Mouse (Mus musculus) kidney, adult 11 months (tissue): ENCODE measurements at regions not wholly inside any gene's neighbourhood (a gene's known extent, or its start where the extent isn't known, plus 50 kb on each side); places are given as distances from the start of the nearest gene placed in this dataset.
A peak's percentile ranks its signal among the peaks of the same experiment; 100 is the strongest.
"Not testable (repeated sequence)": the region's sequence is repeated elsewhere in the genome, so short reads cannot be mapped to it uniquely, and the experiment has no call there.

Experiments
- DNase-seq: peaks from one replicate; pipeline ENCODE4 v3.0.0; 2022

DNA sequence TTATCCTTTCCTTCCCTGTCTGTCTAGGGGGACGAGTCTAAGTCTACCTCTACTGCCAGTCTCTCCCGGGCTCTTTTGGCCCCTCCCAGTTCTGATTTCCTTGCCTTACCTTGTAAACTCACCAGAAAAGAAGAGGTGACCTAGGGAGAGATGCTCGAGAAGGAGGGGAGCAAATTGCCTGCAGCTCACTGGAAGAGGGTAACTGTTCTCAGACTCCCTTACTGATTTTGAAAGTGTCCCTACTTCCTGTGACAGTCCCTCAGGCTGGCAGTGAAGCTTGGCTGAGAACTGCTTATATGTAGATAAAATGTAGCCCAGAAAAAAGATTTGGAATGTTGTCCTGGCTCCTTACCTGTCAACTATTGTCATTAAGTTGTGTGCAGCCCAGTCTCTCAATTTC lies 180.6 kb upstream of the Tab2 start:
- DNase-seq, result no peak

DNA sequence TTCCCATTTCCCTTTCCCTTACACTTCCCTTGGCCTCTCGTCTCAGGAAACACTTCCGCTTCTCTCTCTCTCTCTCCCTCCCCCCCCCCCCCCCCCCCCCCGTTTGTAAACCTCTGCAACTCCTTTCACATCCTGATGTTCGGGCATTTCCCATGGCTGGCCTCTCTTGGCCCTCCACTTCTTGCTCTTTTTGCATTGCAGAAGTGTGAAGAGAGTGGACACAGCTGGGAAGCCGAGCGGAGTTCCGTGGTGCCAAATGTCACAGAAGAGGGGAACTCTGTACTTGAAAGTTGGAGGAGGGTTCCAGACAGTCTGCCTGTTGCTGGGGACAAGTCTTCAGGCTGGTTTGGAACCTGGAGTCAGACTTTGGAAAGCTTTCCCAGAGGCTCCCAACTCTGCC lies 179.2 kb upstream of the Tab2 start:
- no peak for DNase-seq

DNA sequence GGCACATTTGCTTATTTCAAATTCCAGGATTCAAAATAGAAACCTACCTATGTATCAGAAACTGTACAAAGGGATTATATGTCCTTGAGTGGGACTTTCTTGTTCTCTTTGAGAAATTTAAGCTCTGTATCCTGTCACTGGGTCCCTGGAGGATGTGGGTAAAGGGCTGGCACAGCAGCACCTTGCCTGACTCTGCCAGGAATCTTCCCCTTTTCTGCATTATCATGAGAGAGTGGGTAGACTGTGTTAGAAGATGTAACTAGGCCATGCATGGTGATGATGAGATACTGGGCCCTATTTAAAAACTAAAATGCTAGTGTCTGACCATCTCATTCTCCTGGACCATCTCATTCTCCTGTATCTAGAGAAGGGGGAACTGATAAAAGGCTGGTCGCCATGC lies 178.4 kb upstream of the Tab2 start:
- DNase-seq, result no peak

GRCm38 (mm10) chr10:8133451-8133952 lies 177.5 kb upstream of the Tab2 start:
- no peak for DNase-seq

DNA sequence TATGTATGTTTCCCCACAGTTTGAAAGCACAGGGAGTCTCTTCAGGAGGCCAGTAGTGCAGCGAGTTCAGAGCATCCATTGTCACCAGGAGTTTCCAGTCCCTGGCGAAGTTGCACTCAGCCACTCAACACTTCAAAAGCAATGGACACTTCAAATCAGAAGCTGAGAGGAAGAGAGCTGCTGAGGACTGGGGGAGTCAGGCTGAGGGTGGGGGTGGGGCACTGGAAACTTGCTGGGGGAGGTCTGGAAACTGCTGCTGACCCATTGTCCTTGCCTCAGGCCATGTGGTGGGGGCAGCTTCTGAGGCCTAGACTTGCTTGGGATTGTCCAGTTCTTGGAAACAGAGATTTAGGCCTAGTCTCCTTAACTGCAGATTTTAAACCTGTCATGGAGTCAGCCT lies 176.8 kb upstream of the Tab2 start:
- no peak for DNase-seq

- DNase-seq, result no peak
Observed at GRCm38 (mm10) chr10:8130472-8131241, 174.6 kb upstream of the Tab2 start.

GRCm38 (mm10) chr10:8130057-8130456 lies 174.0 kb upstream of the Tab2 start:
- DNase-seq, result no peak

- no peak for DNase-seq
Observed at GRCm38 (mm10) chr10:8124124-8124523, 168.1 kb upstream of the Tab2 start.

DNA sequence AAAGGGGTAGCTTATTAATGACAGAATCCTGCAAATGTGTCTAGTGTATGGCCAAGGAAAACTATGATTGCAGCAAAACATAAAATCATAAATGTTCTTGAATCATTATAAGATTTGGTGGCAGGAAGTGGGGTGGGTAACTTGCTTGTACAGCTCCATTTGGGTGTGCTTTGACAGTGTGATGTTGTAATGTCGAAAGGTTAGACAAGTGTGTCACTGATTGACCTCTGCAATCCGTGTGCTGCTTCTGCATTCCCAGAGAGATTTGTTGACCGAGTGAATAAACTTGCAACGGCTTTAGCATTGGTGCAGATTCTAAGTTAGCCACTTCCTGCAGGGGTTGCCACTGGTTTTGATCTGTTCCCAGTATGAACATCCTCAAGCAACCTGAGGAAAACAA lies 165.9 kb upstream of the Tab2 start:
- DNase-seq, result no peak

DNA sequence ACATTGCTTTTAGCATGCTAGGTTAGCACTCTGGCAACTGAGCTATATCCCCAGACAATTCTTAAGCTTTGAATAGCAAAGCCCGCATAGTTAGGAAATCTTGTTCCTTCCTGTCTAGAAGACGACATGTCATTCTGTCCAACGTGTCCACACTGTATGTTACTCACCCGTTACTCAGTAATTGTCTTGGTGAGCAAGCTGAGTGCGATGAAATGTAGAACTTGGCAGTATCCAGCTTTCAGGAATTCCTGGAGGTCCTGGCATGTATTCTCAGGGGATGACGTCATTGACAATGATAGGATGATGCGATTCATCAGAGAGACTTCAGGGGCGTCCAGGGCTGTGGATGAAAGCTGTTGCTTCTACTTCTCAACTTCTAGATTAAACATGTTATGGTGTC lies 160.8 kb upstream of the Tab2 start:
- no peak for DNase-seq

DNA sequence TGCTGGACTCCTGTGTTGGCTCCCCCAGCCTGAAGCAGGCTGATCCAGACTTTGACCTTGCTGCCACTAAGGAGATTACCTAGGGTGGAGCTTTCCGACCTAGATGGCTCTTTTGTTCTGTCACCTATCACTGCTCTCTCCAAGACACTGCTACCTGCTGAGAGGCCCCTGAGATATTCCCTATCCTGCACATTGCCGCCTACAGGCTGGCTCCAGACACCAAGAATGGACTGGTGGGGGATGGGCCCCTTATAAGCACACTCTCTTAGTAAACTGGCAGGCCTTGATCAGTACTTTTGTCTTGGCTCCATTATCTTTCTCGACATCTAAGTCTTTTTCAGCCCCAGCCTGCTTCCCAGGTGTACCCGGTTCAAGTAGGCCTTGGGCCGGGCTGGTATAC lies 158.9 kb upstream of the Tab2 start:
- DNase-seq, result not testable (repeated sequence)

- DNase-seq, result no peak
Observed at GRCm38 (mm10) chr10:8114530-8114929, 158.5 kb upstream of the Tab2 start.

DNA sequence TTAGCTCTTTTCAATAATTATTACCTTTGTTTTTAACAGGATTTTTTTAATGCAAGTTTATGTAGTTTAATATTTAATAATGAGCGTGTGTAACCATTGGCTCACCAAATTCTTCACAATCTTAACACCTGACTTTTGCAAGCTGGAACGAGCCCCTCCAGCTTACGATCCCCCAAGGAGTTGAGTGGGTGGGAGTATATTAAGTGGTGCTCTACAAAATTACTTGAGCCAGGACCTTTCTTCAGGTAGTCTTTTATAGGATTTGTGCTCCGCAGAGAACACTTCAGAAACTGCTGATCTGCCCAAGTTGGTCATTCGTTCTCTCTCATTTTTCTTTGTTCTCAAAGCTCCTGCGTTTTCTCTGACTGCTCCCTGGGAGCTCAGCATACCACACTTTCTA lies 144.5 kb upstream of the Tab2 start:
- no peak for DNase-seq

DNA sequence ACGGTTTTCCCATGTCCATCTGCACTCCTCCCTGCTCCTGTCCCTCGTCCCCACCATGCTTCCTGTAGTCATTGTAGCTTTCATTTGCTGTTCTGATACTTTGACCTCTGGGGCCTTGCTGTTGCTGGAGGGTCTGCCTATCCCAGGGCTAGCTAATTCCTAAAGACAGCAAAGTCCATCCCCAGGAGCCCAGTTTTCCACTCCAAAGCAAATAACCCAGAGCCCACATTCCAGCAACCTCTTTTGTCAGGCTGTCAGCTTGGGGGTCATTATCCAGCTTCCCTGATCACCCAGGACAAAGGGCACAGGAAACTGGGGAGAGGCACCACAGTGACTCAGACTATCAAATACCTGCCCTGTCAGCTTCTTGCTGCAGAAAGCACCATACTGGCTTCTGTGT lies 139.9 kb upstream of the Tab2 start:
- DNase-seq, result peak; percentile 12

DNA sequence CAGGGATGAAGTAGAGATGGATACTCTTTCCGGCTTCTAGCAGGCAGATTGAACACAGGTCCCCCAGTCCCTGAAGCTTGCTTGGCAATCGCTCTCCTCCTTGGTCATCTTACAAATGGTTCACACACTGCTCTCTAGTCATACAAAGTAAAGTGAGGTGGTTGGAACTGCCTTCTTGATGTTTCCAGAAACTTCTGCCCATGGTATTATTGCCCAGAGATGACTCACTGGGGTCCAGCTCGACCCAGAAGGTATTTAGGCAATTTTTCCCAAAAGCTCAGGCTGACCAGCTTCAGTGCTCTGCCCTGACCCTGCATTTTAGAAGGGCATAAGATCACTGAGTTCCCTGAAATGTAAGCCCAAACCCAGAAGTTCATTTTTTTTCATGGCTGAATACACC lies 139.2 kb upstream of the Tab2 start:
- no peak for DNase-seq

GRCm38 (mm10) chr10:8091871-8092552 lies 136.0 kb upstream of the Tab2 start:
- DNase-seq, result no peak

DNA sequence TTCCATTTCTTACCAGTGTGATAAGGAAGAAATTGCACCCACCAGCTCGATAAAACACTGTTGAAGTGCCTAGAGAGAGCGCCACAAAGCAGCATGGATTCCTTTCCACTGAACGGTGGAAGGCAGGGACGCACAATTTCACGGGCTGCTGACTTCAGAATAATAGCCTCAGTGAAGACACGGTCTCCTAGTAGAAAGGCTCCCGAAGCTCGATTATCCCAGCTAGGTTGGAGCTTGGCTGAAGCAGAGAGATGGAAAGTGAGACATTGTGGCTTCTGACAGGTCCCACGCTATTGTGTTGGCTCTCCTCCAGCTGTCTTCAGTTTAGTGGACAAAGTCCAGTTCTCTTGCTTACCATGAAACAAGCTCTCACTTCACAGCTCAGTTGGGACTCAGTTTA lies 133.3 kb upstream of the Tab2 start:
- peak; percentile 4 for DNase-seq

- no peak for DNase-seq
Observed at GRCm38 (mm10) chr10:8088737-8089136, 132.7 kb upstream of the Tab2 start.

DNA sequence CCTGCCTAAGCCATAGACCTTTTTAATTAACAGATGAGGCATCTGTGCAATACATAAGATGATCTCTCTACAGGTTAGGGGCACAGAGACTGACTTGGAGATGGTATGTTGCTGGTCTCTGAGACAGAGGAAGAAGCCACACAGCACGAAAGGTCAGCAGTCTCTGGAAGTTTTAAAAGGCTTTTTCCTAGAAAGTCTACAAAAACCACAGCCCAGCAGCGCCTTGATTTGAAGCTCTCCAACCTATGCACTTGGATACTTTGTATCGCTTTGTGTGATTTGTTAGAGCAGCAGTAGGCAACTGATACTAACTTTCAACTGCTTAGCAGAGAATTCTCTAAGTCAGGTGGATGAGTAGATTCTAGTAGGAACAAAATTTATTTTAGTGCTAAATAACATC lies 132.3 kb upstream of the Tab2 start:
- no peak for DNase-seq

GRCm38 (mm10) chr10:8087106-8087505 lies 131.1 kb upstream of the Tab2 start:
- DNase-seq, result peak; percentile 40

GRCm38 (mm10) chr10:8086442-8086841 lies 130.4 kb upstream of the Tab2 start:
- no peak for DNase-seq

GRCm38 (mm10) chr10:8077904-8078811 lies 122.1 kb upstream of the Tab2 start:
- no peak for DNase-seq

- DNase-seq, result no peak
Observed at GRCm38 (mm10) chr10:8072463-8072862, 116.4 kb upstream of the Tab2 start.
